Mouse (Mus musculus): ENCODE measurements around the gene Gm11077.
A peak's percentile ranks its signal among the peaks of the same experiment; 100 is the strongest.

The Gm11077 gene

GRCm38 (mm10) chr6:140747591-140747990 is 18.5 kb downstream of the Gm11077 start:
- DNase-seq (ENCODE audit: low read depth) = no peak

GRCm38 (mm10) chr6:140750371-140751080 is 21.4 kb downstream of the Gm11077 start:
- DNase-seq (ENCODE audit: low read depth) = no peak

GRCm38 (mm10) chr6:140766365-140766764 is 37.3 kb downstream of the Gm11077 start:
- DNase-seq (ENCODE audit: low read depth) = peak; percentile 28

GRCm38 (mm10) chr6:140767237-140767636 is 38.2 kb downstream of the Gm11077 start:
- DNase-seq (ENCODE audit: low read depth) = no peak

GRCm38 (mm10) chr6:140768180-140768579 is 39.1 kb downstream of the Gm11077 start:
- no peak for DNase-seq (ENCODE audit: low read depth)

- no peak for DNase-seq (ENCODE audit: low read depth)
Observed at GRCm38 (mm10) chr6:140768859-140769640, 40.0 kb downstream of the Gm11077 start.

- DNase-seq (ENCODE audit: low read depth) = no peak
Observed at GRCm38 (mm10) chr6:140776274-140776673, 47.2 kb downstream of the Gm11077 start.

GRCm38 (mm10) chr6:140782524-140782923 is 53.4 kb downstream of the Gm11077 start:
- DNase-seq (ENCODE audit: low read depth) = no peak

GRCm38 (mm10) chr6:140786058-140786457 is 57.0 kb downstream of the Gm11077 start:
- no peak for DNase-seq (ENCODE audit: low read depth)

- DNase-seq (ENCODE audit: low read depth) = no peak
Observed at GRCm38 (mm10) chr6:140789850-140790249, 60.8 kb downstream of the Gm11077 start.

GRCm38 (mm10) chr6:140793676-140794262 is 64.7 kb downstream of the Gm11077 start:
- no peak for DNase-seq (ENCODE audit: low read depth)

GRCm38 (mm10) chr6:140798841-140799240 is 69.8 kb downstream of the Gm11077 start:
- DNase-seq (ENCODE audit: low read depth) = no peak

- DNase-seq (ENCODE audit: low read depth) = no peak
Observed at GRCm38 (mm10) chr6:140799435-140800040, 70.5 kb downstream of the Gm11077 start.

GRCm38 (mm10) chr6:140800587-140800986 is 71.5 kb downstream of the Gm11077 start:
- no peak for DNase-seq (ENCODE audit: low read depth)

All from c-Kit-positive CD71-negative TER-119-negative erythroid progenitor cells, embryonic 14.5 days (primary cell).